ENCODE assay signal across 7 mouse cellular contexts in the genomic region with DNA sequence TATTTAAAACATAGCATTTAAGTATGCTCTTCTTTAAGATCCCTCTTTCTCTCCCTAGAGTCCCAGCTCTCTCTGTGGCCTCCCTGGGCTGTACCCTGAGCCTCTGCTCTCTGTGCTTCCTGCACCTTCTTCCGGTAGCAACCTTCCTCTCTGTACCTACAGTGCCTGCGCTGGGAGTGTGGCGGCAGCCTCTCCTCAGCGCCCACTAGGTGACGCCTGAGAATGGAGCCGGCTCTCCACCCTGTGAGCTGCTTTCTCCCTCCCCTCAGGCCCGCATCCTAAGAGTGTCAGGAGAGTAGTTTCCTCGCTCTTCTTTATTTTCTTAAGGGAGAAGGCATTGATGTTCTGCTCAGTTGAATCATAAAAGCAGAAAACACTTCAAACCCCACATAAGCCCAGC. TPM values are rescaled to one million over a fixed set of nuclear protein-coding genes. Genes with fewer than 3 reads are reported as not detected.
DNase-seq lines count a peak whose midpoint lies in the region; ATAC-seq and TF ChIP-seq lines count a peak whose summit lies in the region.

No protein-coding gene starts in this region.

- TF ChIP-seq POLR2A in lung, adult 2 months (IDR thresholded peaks at IDR 0.05; ENCODE audit: borderline replicate concordance, extremely low read depth, low read depth, low read length) = no peak

- no peaks in the 10 kb centered on the region for H3K4me1 ChIP-seq in lung, adult 2 months (ENCODE audit: control insufficient read depth, insufficient read depth, low read length)
- H3K4me1 ChIP-seq in neural tube, embryonic 12.5 days = peaks cover 5% of the 10 kb centered on the region; the same call in 1 of the 2 replicates

- DNase-seq in lung, postnatal 10 days = peak; percentile 5
- DNase-seq in lung, adult 2 months = no peak
- DNase-seq in embryo, embryonic 10.5 days (ENCODE audit: low spot score) = peak; percentile 59
- DNase-seq in frontal cortex, postnatal 36 days (ENCODE audit: low spot score in 2 of 2) = peak; percentile 6 to 50
- DNase-seq in layer of hippocampus, adult 8-10 months (ENCODE audit: low spot score in 2 of 2) = peak; percentile 7 to 30

- H3K27me3 ChIP-seq in neural tube, embryonic 12.5 days (replicated peaks) = no peaks in the 10 kb centered on the region

- TF ChIP-seq CTCF in lung, adult 2 months (IDR thresholded peaks at IDR 0.05; ENCODE audit: insufficient read depth, low read length) = no peak

- no peak overlapping the region for H3K4me3 ChIP-seq in lung, adult 2 months (replicated peaks; ENCODE audit: extremely low read depth, low read depth, low read length)
- no peak overlapping the region for H3K4me3 ChIP-seq in neural tube, embryonic 12.5 days

- 6% methylated on average over 8 of the region's 8 CpGs for WGBS in lung, adult 2 months
- 10% methylated on average over 8 of the region's 8 CpGs for WGBS in neural tube, embryonic 12.5 days

- H3K4me2 ChIP-seq in neural tube, embryonic 12.5 days (replicated peaks) = no peak overlapping the region

- H3K36me3 ChIP-seq in neural tube, embryonic 12.5 days = no peaks in the 10 kb centered on the region

- H3K9ac ChIP-seq in neural tube, embryonic 12.5 days = no peak overlapping the region

- peak; percentile 66; the same call in 1 of the 2 replicates for ATAC-seq in neural tube, embryonic 12.5 days (ENCODE audit: low FRiP score, low read depth)
- no peak for ATAC-seq in monocyte, adult 5-6 weeks (replicated peaks; ENCODE audit: insufficient number of reproducible peaks, low FRiP score, low TSS enrichment, poor library complexity, severe bottlenecking)

- H3K9me3 ChIP-seq in neural tube, embryonic 12.5 days = no peaks in the 10 kb centered on the region

- no peak overlapping the region for H3K27ac ChIP-seq in neural tube, embryonic 12.5 days

RNA-seq across cellular contexts. Expression of gene Dmrt2, which starts 41.2 kb away (rescaled TPM):
- polyA plus RNA-seq in lung, adult 2 months (2012; rRNA removed) = 0.86 and 1.5 TPM in 2 replicates
- total RNA-seq in layer of hippocampus, adult 8-10 months (2022) = 1 to 10 TPM; 1.1 to 1.6 (median 1.3) TPM
- polyA plus RNA-seq in neural tube, embryonic 12.5 days (2016; fragmentation: Nextera tagmentation; extraction: Ambion mirVana) = 8.3 and 9.2 TPM in 2 replicates
- total RNA-seq in monocyte, adult 5-6 weeks (2017) = 1.8 TPM in 1 of 3 replicates, not detected in the others
